Mouse (Mus musculus): ENCODE results near the gene Klk1b1. TPM values are rescaled to one million over a fixed set of nuclear protein-coding genes. Genes with fewer than 3 reads are reported as not detected.

Gene Klk1b1
- polyA plus RNA-seq (2015; fragmentation: Nextera tagmentation; extraction: Ambion mirVana) = not detected in 2 replicates

DNA sequence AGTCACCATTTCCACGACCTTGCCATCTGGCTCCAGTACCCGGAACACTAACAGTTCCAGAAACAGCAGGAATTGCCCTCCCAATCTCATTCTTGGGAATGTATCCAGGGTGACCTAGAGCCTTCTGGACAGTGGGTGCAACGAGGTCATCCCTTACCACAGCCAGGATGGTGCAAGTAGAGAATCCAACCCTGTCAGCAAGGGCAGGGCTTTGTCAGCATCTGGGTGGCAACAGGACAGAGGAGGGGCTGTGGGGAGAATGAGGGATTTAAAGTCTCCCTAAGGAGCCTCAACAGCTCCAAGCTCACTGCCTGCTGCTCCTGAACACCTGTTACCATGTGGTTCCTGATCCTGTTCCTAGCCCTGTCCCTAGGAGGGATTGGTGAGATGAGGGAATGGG is at the start of gene Klk1b1:
Klk1b1 (plus strand) TSS at position 301 of the 400 bp plus-strand sequence.
- Histone ChIP-seq H3K4me2 (no peak within 1 kb of the TSS), H3K4me1 (no peaks in the 10 kb centered on the region), H3K27ac (no peak within 1 kb of the TSS), H3K27me3 (no peaks in the 10 kb centered on the region), H3K9ac (no peak within 1 kb of the TSS), H3K9me3 (no peaks in the 10 kb centered on the region), H3K36me3 (no peaks in the 10 kb centered on the region), H3K4me3 (no peak within 1 kb of the TSS)
- ATAC-seq (ENCODE audit: insufficient number of reproducible peaks, low FRiP score, low TSS enrichment, low read depth) = no peak
- WGBS = 68% methylated on average over 3 of the region's 3 CpGs

DNA sequence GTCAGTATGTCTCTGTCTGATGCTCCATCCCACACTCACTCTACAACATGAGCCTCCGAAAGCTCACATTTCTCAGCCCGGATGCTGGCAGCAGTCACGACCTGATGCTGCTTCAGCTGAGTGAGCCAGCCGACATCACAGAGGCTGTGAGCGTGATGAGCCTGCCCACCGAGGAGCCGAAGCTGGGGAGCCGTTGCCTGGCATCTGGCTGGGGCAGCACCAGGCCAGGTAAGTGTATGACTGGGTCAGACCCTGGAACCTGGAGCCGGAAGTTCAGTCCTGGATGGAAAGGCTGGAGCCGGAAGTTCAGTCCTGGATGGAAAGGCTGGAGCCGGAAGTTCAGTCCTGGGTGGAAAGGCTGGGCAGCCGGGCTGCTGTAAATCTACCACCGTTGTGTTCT is 48.1 kb upstream of the Klk1b1 start:
- Histone ChIP-seq H3K27ac (no peak overlapping the region), H3K9me3 (no peaks in the 10 kb centered on the region), H3K36me3 (no peaks in the 10 kb centered on the region), H3K4me1 (0 out of 2 replicates have a peak, but pooled peaks cover 2% of the 10 kb centered on the region), H3K9ac (no peak overlapping the region), H3K27me3 (no peaks in the 10 kb centered on the region), H3K4me2 (no peak overlapping the region), H3K4me3 (no peak overlapping the region)
- 76% methylated on average over 13 of the region's 13 CpGs for WGBS
- ATAC-seq (ENCODE audit: insufficient number of reproducible peaks, low FRiP score, low TSS enrichment, low read depth) = no peak

DNA sequence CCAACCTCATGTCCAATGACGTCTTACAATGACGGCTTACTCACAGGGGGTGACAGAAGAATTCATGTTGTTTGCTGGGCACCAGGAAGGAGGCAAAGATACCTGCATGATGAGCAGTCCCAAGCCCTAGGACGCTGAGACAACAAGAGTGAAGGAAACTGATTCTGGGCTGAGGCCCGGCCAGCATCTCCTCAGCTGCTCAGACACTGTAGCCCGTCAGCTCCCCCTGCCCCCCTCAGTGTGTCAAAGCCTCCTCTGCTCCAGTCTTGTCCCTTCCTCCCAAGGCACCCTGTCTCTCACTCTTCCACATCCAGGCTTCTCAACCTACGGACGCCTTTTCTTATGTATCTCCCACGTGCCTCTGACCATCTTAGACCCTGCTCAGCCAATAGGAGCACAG is 47.7 kb upstream of the Klk1b1 start:
- no peak overlapping the region for H3K4me2 ChIP-seq
- ATAC-seq (ENCODE audit: insufficient number of reproducible peaks, low FRiP score, low TSS enrichment, low read depth) = no peak
- WGBS = 73% methylated on average over 8 of the region's 8 CpGs
- no peaks in the 10 kb centered on the region for H3K27me3 ChIP-seq
- no peaks in the 10 kb centered on the region for H3K9me3 ChIP-seq
- no peak overlapping the region for H3K9ac ChIP-seq
- H3K4me1 ChIP-seq = 0 out of 2 replicates have a peak, but pooled peaks cover 2% of the 10 kb centered on the region
- H3K36me3 ChIP-seq = no peaks in the 10 kb centered on the region
- H3K4me3 ChIP-seq = no peak overlapping the region
- H3K27ac ChIP-seq = no peak overlapping the region

DNA sequence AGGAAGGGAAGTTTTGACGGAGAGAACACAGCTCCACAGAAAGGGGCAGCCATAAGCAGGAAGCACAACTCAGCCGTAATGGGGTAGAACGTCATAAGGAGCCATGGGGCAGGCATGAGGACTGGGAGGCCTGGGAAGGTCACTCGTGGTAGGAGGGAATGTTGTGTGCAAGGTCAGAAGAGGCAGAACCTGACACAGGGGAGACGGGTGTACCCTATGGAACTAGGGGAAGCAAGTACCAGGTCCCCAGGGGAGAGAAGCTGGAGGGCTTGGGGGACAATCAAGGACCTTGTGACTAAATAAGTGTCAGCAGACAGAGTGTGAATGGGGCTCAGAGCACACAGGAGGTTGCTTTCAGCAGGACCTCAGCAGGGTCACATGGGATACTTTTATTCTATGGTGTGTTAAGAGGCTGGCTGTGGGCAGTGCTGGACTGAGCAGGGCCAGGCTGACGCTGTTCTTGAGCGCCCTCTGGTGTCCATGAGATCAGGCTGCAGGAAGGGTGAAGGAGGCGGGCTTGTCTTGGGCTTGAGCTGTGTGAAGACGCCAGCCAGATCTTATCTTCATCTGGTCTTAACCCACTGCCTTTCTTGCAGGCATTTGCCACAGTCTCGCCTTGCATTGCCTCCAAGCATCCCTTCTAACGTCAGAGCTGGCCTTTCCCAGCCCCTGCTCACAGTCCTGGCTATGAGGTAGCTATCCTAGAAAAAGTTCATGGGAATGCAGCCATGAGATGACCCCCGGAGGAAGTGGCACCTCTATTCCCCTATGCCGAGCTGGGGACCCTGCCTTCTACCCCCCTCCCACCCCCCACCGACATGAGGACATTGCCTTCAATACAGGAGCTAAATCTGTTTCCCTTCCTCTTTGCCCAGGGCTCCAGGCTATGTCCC is 46.7 kb upstream of the Klk1b1 start:
- Histone ChIP-seq H3K27ac (no peak overlapping the region), H3K4me1 (0 out of 2 replicates have a peak, but pooled peaks cover 2% of the 10 kb centered on the region), H3K27me3 (no peaks in the 10 kb centered on the region), H3K4me2 (no peak overlapping the region), H3K9me3 (no peaks in the 10 kb centered on the region), H3K9ac (no peak overlapping the region), H3K4me3 (no peak overlapping the region), H3K36me3 (no peaks in the 10 kb centered on the region)
- WGBS = 29% methylated on average over 14 of the region's 14 CpGs
- ATAC-seq (ENCODE audit: insufficient number of reproducible peaks, low FRiP score, low TSS enrichment, low read depth) = peak; percentile 70

DNA sequence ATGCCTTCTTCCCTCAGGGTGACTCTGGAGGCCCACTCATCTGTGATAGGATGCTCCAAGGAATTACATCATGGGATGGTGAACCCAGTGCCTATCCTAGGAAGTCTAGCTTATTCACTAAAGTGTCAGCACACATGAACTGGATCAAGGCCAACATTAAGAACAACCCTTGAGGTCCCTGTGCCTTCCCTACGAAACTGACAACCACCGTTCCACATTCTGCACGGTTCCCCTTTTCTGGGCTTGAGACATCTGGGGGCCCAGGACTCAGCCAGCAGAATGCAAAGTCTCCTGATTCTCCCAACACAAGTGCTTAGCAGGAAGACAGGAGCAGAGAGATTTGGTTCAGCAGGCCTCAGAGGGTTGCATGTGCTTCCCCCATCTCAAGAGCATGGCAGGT is 46.0 kb upstream of the Klk1b1 start:
- H3K9ac ChIP-seq = no peak overlapping the region
- H3K4me2 ChIP-seq = no peak overlapping the region
- no peak overlapping the region for H3K27ac ChIP-seq
- H3K9me3 ChIP-seq = no peaks in the 10 kb centered on the region
- no peak for ATAC-seq (ENCODE audit: insufficient number of reproducible peaks, low FRiP score, low TSS enrichment, low read depth)
- H3K4me3 ChIP-seq = no peak overlapping the region
- no peaks in the 10 kb centered on the region for H3K27me3 ChIP-seq
- 87% methylated on average over 3 of the region's 3 CpGs for WGBS
- no peaks in the 10 kb centered on the region for H3K36me3 ChIP-seq
- H3K4me1 ChIP-seq = 0 out of 2 replicates have a peak, but pooled peaks cover 2% of the 10 kb centered on the region

DNA sequence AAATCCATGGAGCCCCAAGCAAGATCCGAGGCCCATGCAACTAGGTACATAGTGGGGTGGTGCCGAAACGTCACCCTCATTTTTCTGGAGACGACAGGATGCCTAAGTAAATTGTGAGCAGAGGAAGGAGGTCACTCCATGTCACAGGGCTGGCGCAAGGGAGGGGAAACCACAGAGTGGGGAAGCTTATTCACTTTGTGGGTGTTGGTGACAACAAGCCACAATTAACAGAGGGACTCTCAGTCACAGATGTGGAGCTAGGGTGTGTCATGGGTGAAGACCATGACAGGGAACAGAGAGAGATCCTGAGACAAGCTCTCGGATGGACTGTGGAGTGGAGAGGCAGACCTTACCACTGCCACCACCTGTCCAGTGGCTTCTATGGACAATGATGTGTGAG is 45.5 kb upstream of the Klk1b1 start:
- Histone ChIP-seq H3K36me3 (no peaks in the 10 kb centered on the region), H3K9ac (no peak overlapping the region), H3K4me1 (0 out of 2 replicates have a peak, but pooled peaks cover 2% of the 10 kb centered on the region), H3K9me3 (no peaks in the 10 kb centered on the region), H3K4me3 (no peak overlapping the region), H3K4me2 (no peak overlapping the region), H3K27me3 (no peaks in the 10 kb centered on the region), H3K27ac (no peak overlapping the region)
- WGBS = 88% methylated on average over 6 of the region's 6 CpGs
- ATAC-seq (ENCODE audit: insufficient number of reproducible peaks, low FRiP score, low TSS enrichment, low read depth) = no peak

DNA sequence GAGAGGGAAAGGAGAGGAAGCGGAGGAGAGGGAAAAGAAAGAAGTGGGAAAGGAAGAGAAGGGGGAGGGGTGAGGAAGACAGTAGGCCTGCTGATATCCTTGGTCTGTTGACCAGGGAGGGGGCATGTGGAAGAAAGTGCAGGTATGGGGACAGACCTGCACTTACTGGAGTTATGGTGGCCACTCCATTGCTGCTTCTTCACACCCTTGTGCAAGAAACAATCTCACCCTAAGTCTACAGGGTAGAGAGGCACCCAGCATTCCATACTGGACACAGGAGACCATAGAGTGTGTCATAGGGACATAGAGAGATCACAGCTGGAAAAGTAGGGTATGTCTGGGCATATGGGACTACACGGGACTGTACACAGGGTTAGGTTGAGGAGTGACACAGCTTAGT is 44.6 kb upstream of the Klk1b1 start:
- H3K27me3 ChIP-seq = no peaks in the 10 kb centered on the region
- WGBS = 91% methylated on average over 2 of the region's 2 CpGs
- H3K4me3 ChIP-seq = no peak overlapping the region
- no peak overlapping the region for H3K4me2 ChIP-seq
- no peaks in the 10 kb centered on the region for H3K36me3 ChIP-seq
- no peak overlapping the region for H3K9ac ChIP-seq
- no peak for ATAC-seq (ENCODE audit: insufficient number of reproducible peaks, low FRiP score, low TSS enrichment, low read depth)
- 0 out of 2 replicates have a peak, but pooled peaks cover 2% of the 10 kb centered on the region for H3K4me1 ChIP-seq
- H3K9me3 ChIP-seq = no peaks in the 10 kb centered on the region
- no peak overlapping the region for H3K27ac ChIP-seq

DNA sequence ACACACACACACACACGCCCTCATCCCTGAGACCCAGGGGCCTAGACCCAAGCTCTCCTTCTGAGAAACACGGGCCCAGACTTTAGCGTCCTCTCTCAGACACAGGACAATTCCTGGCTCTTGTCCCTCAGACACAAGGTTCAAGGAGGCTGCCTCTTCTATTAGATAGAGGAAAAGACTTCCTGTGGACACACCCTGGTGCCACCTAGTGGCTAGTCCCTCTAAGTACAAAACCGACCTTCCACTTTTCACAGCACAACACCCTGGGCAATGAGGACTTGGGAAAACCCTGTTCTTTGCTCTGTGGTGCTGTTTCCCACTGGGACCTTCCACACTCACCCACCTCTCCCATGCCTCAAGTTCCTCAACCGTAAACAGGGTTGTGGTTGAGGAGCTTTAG is 40.6 kb upstream of the Klk1b1 start:
- Histone ChIP-seq H3K27ac (no peak overlapping the region), H3K9ac (no peak overlapping the region), H3K9me3 (no peaks in the 10 kb centered on the region), H3K27me3 (no peaks in the 10 kb centered on the region), H3K36me3 (no peaks in the 10 kb centered on the region), H3K4me1 (no peaks in the 10 kb centered on the region), H3K4me2 (no peak overlapping the region), H3K4me3 (no peak overlapping the region)
- 68% methylated on average over 5 of the region's 5 CpGs for WGBS
- ATAC-seq (ENCODE audit: insufficient number of reproducible peaks, low FRiP score, low TSS enrichment, low read depth) = no peak

DNA sequence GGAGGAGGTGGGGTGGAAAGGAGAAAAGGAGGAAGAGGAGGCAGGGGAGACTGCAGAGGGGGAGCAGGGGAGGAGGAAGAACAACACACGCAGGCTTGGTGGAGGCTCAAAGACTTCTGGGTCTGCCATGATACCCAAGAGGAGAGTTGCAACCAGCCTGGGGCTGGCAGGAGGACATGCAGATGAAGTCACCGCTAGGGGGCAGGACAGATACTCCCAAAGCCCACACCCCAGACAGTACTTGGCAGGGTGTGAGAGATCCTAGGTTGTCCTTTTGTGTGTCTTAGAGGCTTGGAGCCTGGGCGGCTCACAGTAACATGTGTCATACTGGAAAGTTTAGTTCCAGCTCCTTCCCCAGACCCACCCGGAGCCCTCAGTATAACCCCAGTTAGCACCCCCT is 38.0 kb upstream of the Klk1b1 start:
- no peak overlapping the region for H3K9ac ChIP-seq
- WGBS = 41% methylated on average over 4 of the region's 4 CpGs
- ATAC-seq (ENCODE audit: insufficient number of reproducible peaks, low FRiP score, low TSS enrichment, low read depth) = no peak

DNA sequence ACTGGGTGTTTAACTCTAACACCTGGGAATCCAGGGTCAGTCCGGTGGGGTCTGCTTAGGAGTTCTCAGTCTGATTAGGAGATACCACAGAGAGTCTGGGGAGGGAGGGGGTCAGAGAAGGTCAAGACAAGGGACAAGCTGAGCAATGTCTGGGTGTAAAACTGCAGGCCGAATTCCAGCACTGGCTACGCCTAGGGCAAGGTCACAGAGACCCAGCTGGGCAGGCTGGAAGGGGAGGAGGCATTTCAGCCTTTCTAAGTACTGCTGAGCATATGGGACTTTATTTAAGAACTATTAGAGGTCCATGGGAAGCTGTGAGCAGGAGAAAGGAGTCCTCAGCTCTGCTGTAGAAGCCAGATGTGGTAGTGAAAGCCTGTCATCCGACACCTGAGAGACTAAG is 34.2 kb upstream of the Klk1b1 start:
- Histone ChIP-seq H3K4me2 (no peak overlapping the region), H3K4me3 (no peak overlapping the region), H3K36me3 (no peaks in the 10 kb centered on the region), H3K4me1 (no peaks in the 10 kb centered on the region), H3K9me3 (no peaks in the 10 kb centered on the region), H3K27ac (no peak overlapping the region), H3K27me3 (no peaks in the 10 kb centered on the region), H3K9ac (no peak overlapping the region)
- ATAC-seq (ENCODE audit: insufficient number of reproducible peaks, low FRiP score, low TSS enrichment, low read depth) = no peak
- WGBS = 44% methylated on average over 4 of the region's 4 CpGs

More for the DNA sequence above, 38.0 kb upstream of the Klk1b1 start:
- H3K4me1 ChIP-seq = no peaks in the 10 kb centered on the region
- H3K36me3 ChIP-seq = no peaks in the 10 kb centered on the region
- no peak overlapping the region for H3K4me2 ChIP-seq
- H3K27me3 ChIP-seq = no peaks in the 10 kb centered on the region
- no peak overlapping the region for H3K27ac ChIP-seq
- H3K9me3 ChIP-seq = no peaks in the 10 kb centered on the region
- no peak overlapping the region for H3K4me3 ChIP-seq

DNA sequence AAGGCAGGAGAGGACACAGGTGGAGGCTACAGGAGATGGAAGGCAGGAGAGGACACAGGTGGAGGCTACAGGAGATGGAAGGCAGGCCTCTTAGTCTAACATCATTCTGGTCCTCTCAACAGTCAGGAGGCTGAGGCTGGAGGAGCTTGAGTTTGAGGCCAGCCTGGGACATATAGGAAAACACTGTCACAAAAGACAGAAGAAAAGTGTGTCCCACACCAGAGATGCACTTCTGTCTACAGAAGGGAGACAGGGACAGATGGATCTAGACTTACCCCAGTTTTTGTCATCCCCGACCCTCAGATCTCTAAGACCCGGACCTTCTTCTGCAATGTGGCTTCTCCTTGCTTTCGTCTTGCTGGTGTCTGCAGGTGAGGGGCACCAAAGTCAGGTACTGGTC is 33.1 kb upstream of the Klk1b1 start, which contains the start of gene Klk15:
Klk15 (plus strand) TSS at position 301 of the 400 bp plus-strand sequence.
- H3K4me3 ChIP-seq = no peak within 1 kb of the TSS
- H3K4me2 ChIP-seq = no peak within 1 kb of the TSS
- ATAC-seq (ENCODE audit: insufficient number of reproducible peaks, low FRiP score, low TSS enrichment, low read depth) = no peak
- no peaks in the 10 kb centered on the region for H3K27me3 ChIP-seq
- H3K9me3 ChIP-seq = no peaks in the 10 kb centered on the region
- H3K9ac ChIP-seq = no peak within 1 kb of the TSS
- 95% methylated on average over 3 of the region's 3 CpGs for WGBS
- no peaks in the 10 kb centered on the region for H3K36me3 ChIP-seq
- no peak within 1 kb of the TSS for H3K27ac ChIP-seq
- no peaks in the 10 kb centered on the region for H3K4me1 ChIP-seq

DNA sequence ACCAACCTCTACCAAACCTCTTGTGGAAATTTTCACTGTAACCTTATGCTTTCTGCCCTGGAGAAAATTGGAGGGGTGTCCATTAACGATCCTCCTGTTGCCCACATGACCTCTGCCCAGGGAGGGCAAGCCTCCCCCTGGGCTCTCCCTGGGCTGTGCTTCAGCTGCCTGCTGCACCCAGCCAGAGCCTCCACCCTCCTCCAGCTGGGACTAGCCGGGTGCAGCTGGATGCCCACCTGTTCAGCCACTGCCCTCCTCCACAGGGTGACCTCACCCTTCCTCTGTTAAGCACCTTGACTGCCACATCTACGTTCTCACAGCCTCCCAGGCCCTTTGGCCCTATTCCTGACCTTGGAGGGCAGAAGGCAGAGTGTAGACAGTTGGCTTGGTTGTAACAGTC is 31.8 kb upstream of the Klk1b1 start:
- H3K27me3 ChIP-seq = no peaks in the 10 kb centered on the region
- H3K27ac ChIP-seq = no peak overlapping the region
- no peak overlapping the region for H3K9ac ChIP-seq
- no peak overlapping the region for H3K4me2 ChIP-seq
- no peaks in the 10 kb centered on the region for H3K9me3 ChIP-seq
- H3K36me3 ChIP-seq = no peaks in the 10 kb centered on the region
- WGBS = 54% methylated on average over 3 of the region's 3 CpGs
- H3K4me3 ChIP-seq = no peak overlapping the region
- no peak for ATAC-seq (ENCODE audit: insufficient number of reproducible peaks, low FRiP score, low TSS enrichment, low read depth)
- H3K4me1 ChIP-seq = no peaks in the 10 kb centered on the region
